Mouse (Mus musculus) fibroblast of lung, adult 2 months (primary cell): ENCODE results near the gene Blmh.

Experiments
- DNase-seq: peaks from one replicate; pipeline ENCODE4 v3.0.0-alpha.2; 2011; ENCODE audit warnings: low read depth

Gene Blmh

DNA sequence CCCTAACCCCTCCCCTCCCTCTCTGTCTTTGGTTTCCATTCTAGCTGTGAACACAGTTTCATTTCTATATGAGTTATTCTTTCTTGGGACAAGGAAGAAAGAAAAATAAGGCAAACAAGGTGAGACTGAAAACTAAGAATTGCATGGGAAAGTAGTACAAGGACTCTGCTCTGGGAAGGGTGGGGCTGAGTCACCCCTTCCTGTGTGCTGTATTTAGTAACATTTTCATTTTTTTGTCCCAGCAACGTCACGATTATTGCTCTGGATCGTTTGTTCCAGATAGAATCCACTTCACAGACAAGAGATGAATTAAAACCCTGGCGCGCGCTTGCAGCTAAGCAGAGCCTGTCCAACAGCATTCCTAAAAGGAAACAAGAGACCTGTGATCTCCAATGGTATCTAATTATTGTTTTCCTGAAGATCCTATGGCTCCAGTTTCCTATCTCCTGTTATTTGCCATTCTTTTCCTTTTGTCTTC, at the start of gene Blmh:
Gene Blmh, plus strand, starts transcription at position 51 of the 478 bp plus-strand sequence.
- DNase-seq: no peak

DNA sequence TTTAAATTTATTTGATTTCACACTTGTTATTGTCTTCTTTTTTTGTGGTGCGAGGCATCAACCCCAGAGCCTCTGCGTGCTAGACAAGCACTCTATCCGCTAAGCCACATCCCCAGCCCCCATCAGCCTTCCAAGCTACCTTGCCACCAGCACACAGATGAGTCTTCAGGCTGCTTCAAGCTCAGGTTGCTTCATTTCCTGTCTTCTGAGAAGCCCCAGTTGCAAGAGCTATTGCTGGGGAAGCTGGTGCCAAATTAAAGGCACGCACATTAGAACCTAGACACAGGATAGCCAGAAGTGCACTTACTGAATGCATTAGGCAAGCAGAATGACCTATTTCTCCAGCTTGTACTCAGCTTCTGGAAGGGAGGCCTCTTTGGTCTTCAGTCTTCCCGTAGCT, 44.8 kb upstream of the Blmh start:
- DNase-seq: no peak

DNA sequence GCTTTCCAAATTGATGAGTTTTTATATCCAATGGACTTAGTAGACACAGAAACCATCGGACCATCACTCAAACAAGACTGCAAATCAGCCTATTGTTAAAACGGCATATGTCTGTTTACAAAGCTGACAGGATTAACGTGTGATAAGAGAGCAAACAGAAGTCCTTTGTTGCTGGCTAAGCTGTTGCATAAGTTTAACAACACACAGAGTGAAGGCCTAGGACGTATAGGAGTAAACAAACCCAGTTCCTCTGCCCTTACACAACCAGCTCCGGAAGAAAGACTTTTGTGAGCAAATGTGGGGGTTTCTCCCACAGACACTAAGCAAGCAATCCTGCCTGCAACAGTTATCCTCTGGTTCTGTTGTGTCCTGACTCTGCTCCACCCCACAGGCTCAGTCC, 40.2 kb upstream of the Blmh start:
- no peak for DNase-seq

- no peak for DNase-seq
These were observed 35.1 kb upstream of the Blmh start for GRCm38 (mm10) chr11:76889339-76890164.

GRCm38 (mm10) chr11:76891171-76891570, 33.4 kb upstream of the Blmh start:
- no peak for DNase-seq

DNA sequence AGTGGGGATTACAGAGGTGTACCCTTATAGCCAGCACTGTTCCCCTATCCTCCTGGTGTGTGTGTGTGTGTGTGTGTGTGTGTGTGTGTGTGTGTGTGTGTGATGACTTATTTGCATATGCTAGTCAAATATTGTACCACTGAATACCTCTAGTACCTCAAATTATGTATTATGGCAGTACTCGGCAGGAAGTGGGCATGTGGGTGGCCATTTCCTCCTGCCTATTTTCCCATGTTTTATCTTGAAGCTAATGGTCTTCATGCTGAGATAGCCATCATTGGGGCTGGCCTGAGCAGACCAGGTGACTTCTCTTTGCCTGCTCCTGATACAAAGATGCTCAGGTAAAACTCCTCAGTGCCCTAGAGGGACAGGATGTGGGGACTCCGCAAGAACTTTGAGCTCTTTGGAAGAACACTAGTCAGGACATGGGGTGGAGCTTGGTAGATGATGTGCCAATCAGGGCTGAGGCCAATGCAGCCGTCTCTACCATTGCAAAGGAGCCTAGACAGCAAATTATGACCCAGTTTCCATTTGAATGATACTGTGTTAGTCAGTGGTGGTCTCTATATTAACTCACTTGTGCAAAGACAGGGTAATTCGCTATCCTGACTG, 32.8 kb upstream of the Blmh start:
- no peak for DNase-seq

GRCm38 (mm10) chr11:76892972-76893371, 31.6 kb upstream of the Blmh start:
- no peak for DNase-seq

- DNase-seq: no peak
These were observed 31.0 kb upstream of the Blmh start for GRCm38 (mm10) chr11:76893570-76893969.

DNA sequence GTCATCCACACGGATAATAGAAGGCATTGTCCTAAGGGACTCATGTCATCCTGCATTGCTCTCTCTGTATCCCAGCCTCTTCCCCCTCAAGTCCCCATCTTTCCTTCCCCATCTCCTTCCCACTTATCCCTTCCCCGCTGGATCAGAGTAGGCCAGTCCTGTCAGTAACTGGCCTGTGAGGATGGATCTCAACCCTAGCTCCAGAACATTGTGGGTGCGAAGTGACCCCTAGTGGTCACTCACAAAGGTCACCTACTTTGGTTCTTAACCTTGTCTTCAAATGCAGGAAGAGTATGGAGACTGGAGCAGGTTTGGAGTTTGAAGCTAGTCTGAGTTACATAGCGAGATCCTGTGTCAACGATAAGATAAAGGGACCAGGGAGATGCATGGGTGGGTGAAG, 30.4 kb upstream of the Blmh start:
- DNase-seq: no peak

DNA sequence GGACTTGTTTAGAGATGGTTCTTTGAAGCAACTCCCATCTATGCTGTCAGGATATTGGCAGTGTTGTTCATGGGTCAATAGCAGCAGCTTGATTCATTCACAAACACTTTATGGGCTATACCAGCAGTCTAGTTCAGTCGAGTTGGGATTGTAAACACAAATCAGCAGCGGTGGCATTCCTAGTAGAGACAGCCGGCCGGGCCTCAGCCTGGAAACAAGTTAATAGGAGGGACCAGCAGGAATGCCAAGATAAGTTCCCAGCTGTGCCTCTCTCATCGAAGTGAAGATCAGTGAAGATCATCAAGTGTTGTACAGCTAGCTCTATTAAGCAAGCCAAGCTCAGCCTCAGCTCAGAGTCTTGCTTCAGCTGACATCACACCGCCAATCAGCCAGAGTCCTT, 28.2 kb upstream of the Blmh start:
- DNase-seq: no peak

- no peak for DNase-seq
These were observed 27.5 kb upstream of the Blmh start for GRCm38 (mm10) chr11:76897126-76897525.

DNA sequence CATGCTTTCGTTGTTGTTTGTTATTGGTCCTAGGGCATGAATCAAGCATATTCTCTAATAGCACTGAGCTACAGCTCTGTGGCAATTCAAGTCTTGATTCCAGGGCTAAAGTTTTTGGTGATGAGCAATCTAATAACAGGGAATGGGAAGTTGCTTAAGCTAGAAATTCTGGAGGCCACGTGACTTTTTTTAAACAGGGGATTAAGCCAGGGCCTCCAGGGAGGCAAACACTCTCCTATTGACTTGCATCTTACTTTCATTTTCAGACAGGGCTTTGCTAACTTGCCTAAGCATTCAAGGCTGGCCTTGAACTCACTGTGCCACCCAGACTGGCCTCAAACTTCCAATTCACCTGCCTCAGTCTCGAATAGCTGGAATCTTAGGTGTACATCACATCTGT, 26.7 kb upstream of the Blmh start:
- DNase-seq: peak; percentile 70

DNA sequence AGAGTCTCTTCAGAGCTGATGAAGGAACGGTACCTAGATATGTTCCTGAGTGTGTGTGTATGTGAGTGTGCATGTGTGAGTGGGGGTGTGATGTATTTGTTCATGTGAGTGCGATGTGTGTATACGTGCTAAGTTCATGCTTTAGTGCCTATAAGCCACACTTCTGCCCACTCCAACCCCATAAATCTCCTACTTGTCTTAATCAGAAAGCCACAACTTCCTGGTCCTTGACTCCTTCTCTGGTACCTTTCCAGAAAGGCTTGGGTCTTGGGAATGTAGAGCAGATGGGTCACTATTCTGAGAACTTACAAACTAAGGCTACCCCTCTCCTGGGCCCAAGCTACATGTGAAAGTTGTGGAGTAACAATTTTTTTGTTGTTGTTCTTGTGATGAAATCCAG, 25.9 kb upstream of the Blmh start:
- DNase-seq: no peak

GRCm38 (mm10) chr11:76899758-76900738, 24.6 kb upstream of the Blmh start:
- no peak for DNase-seq

GRCm38 (mm10) chr11:76901579-76902361, 22.8 kb upstream of the Blmh start, which contains the start of gene Tmigd1:
TSS of gene Tmigd1 (plus strand) at chr11:76902159.
- no peak for DNase-seq

GRCm38 (mm10) chr11:76904340-76904739, 20.3 kb upstream of the Blmh start:
- DNase-seq: no peak

GRCm38 (mm10) chr11:76908651-76909050, 16.0 kb upstream of the Blmh start:
- DNase-seq: no peak

DNA sequence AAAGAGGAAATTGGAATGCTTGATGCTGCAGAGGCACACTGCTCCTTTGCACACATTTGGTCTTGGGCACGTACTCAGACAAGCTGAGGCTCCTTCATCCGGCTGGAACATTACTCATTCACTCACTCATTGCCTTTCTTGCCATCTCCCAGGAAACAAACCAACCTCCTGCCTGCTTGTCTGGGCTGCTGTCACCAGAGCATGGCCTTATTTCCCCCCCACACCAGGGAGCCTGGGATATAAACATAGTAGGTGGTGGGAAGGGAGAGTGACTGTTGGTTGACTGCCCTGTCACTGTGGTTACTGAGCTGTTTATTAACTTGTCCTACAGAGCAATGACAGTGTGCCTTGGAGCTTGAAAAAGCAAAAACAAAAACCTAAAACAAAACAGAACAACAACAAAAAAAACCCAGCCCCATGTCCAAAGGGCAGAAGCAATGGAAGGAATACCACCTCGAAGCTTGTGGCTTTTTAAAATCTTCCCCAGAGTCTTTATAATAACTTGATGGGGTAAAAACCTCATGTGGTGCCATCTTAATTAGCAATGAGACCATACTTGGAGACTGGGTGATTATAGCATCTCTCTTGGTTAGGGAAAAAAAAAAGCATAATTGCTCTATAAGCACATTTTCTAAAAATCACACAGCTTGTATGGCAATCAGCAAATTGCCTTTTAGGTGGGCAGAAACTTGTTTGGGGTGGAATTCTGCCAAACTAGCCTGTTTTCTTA, 13.1 kb upstream of the Blmh start:
- peak; percentile 75 for DNase-seq

DNA sequence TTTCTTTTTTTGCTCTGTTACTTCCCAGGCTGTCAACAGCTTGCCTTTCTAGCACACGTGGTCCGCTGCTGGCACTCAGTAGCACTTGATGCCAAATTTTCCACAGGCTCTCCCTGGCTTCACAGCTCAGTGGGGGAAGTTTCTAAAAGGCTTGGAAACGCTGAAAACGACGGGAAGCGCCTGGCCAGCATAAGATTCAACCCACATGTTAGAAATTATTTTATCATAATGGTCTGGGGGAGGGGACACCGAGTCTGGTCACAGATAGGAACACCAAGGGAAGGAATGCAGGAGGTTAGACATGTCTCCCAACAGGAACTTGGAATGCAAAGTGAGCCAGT, 12.6 kb upstream of the Blmh start:
- peak; percentile 87 for DNase-seq

GRCm38 (mm10) chr11:76914366-76914765, 10.2 kb upstream of the Blmh start:
- peak; percentile 57 for DNase-seq
